ENCODE assay signal across 9 mouse cellular contexts in genomic region chr5:103843938-103844337, GRCm38 (mm10).
DNase-seq lines count a peak whose midpoint lies in the region; ATAC-seq and TF ChIP-seq lines count a peak whose summit lies in the region.
"Had no signal": no experiment of that assay in that cellular context is flagged by ENCODE, and none has a peak within 500 bp of the region (broad histone marks: within the 10 kb centered on the region; RNA-seq: fewer than 3 reads in every experiment).

No protein-coding gene starts in this region.

- no peak overlapping the region for H3K4me2 ChIP-seq in hindbrain, postnatal 0 days (ENCODE audit: low read depth, low read length)
- no peak overlapping the region for H3K4me2 ChIP-seq in hindbrain, embryonic 14.5 days (replicated peaks)
- H3K4me2 ChIP-seq in embryonic facial prominence, embryonic 11.5 days (ENCODE audit: low read depth, low read length): no peak overlapping the region
- no peak overlapping the region for H3K4me2 ChIP-seq in limb, embryonic 11.5 days (ENCODE audit: low read depth, severe bottlenecking)
- H3K4me2 ChIP-seq: embryonic facial prominence, embryonic 15.5 days had no signal

- peak; percentile 72 for TF ChIP-seq CTCF in hindbrain, postnatal 0 days (IDR thresholded peaks at IDR 0.05; ENCODE audit: low read depth)
- peak; percentile 77 for TF ChIP-seq CTCF in E14TG2a.4 (conservative IDR thresholded peaks at IDR 0.05; ENCODE audit: low read length)

- H3K36me3 ChIP-seq in hindbrain, postnatal 0 days (ENCODE audit: insufficient read depth, low read length): no peaks in the 10 kb centered on the region; the same call in 1 of the 2 replicates
- H3K36me3 ChIP-seq in hindbrain, embryonic 14.5 days (replicated peaks; ENCODE audit: control insufficient read depth, insufficient read depth): peaks cover 12% of the 10 kb centered on the region; the same call in 1 of the 2 replicates
- peaks cover 100% of the 10 kb centered on the region for H3K36me3 ChIP-seq in E14TG2a.4 (ENCODE audit: insufficient read depth, low read length)
- no peaks in the 10 kb centered on the region for H3K36me3 ChIP-seq in embryonic facial prominence, embryonic 11.5 days (replicated peaks; ENCODE audit: control insufficient read depth, insufficient read depth, low read depth, low read length)
- H3K36me3 ChIP-seq in limb, embryonic 11.5 days (ENCODE audit: control insufficient read depth, insufficient read depth, low read length): peaks cover 6% of the 10 kb centered on the region

- H3K4me3 ChIP-seq in hindbrain, postnatal 0 days (ENCODE audit: low read length): no peak overlapping the region
- H3K4me3 ChIP-seq in hindbrain, embryonic 14.5 days (replicated peaks; ENCODE audit: low read length): no peak overlapping the region
- H3K4me3 ChIP-seq in E14TG2a.4 (replicated peaks; ENCODE audit: low read length): no peak overlapping the region
- no peak overlapping the region for H3K4me3 ChIP-seq in embryonic facial prominence, embryonic 11.5 days (ENCODE audit: low read depth, low read length)
- H3K4me3 ChIP-seq in limb, embryonic 11.5 days (ENCODE audit: low read depth, low read length): no peak overlapping the region
- H3K4me3 ChIP-seq: embryonic facial prominence, embryonic 15.5 days; myocyte had no signal

- H3K9me3 ChIP-seq in hindbrain, postnatal 0 days (ENCODE audit: low read length): no peaks in the 10 kb centered on the region
- H3K9me3 ChIP-seq in hindbrain, embryonic 14.5 days (ENCODE audit: control insufficient read depth, low read length): no peaks in the 10 kb centered on the region
- no peaks in the 10 kb centered on the region for H3K9me3 ChIP-seq in E14TG2a.4 (ENCODE audit: low read length)
- no peaks in the 10 kb centered on the region for H3K9me3 ChIP-seq in embryonic facial prominence, embryonic 11.5 days (replicated peaks; ENCODE audit: control insufficient read depth, low read length)
- no peaks in the 10 kb centered on the region for H3K9me3 ChIP-seq in limb, embryonic 11.5 days (ENCODE audit: control insufficient read depth, low read length)
- H3K9me3 ChIP-seq: embryonic facial prominence, embryonic 15.5 days had no signal

- H3K27me3 ChIP-seq in hindbrain, postnatal 0 days (ENCODE audit: insufficient read depth, low read length): no peaks in the 10 kb centered on the region
- no peaks in the 10 kb centered on the region for H3K27me3 ChIP-seq in hindbrain, embryonic 14.5 days (ENCODE audit: control insufficient read depth, insufficient read depth, low read length)
- no peaks in the 10 kb centered on the region for H3K27me3 ChIP-seq in E14TG2a.4 (ENCODE audit: insufficient read depth, low read length)
- no peaks in the 10 kb centered on the region for H3K27me3 ChIP-seq in embryonic facial prominence, embryonic 11.5 days (ENCODE audit: control insufficient read depth, insufficient read depth, low read length)
- no peaks in the 10 kb centered on the region for H3K27me3 ChIP-seq in limb, embryonic 11.5 days (ENCODE audit: control insufficient read depth, insufficient read depth, low read length)
- H3K27me3 ChIP-seq: embryonic facial prominence, embryonic 15.5 days had no signal

- H3K27ac ChIP-seq in hindbrain, postnatal 0 days: no peak overlapping the region
- H3K27ac ChIP-seq in hindbrain, embryonic 14.5 days: no peak overlapping the region
- no peak overlapping the region for H3K27ac ChIP-seq in embryonic facial prominence, embryonic 11.5 days (replicated peaks; ENCODE audit: low read depth, low read length)
- no peak overlapping the region for H3K27ac ChIP-seq in limb, embryonic 11.5 days (replicated peaks; ENCODE audit: low read depth, low read length)
- H3K27ac ChIP-seq: embryonic facial prominence, embryonic 15.5 days had no signal

- no peak for ATAC-seq in hindbrain, postnatal 0 days
- no peak for ATAC-seq in hindbrain, embryonic 14.5 days (ENCODE audit: low FRiP score)
- no peak for ATAC-seq in embryonic facial prominence, embryonic 11.5 days (replicated peaks; ENCODE audit: insufficient number of reproducible peaks, low FRiP score, low TSS enrichment, low read depth)
- no peak for ATAC-seq in limb, embryonic 11.5 days (ENCODE audit: insufficient number of reproducible peaks, low FRiP score, low TSS enrichment, low read depth)

- H3K9ac ChIP-seq in hindbrain, postnatal 0 days (replicated peaks; ENCODE audit: low read length): no peak overlapping the region
- H3K9ac ChIP-seq in hindbrain, embryonic 14.5 days: no peak overlapping the region
- H3K9ac ChIP-seq in embryonic facial prominence, embryonic 11.5 days (replicated peaks; ENCODE audit: low read length): no peak overlapping the region
- H3K9ac ChIP-seq in limb, embryonic 11.5 days (ENCODE audit: low read length): no peak overlapping the region
- H3K9ac ChIP-seq: embryonic facial prominence, embryonic 15.5 days had no signal

- WGBS in hindbrain, postnatal 0 days: 73% methylated on average over 1 of the region's 1 CpGs
- 37% methylated on average over 1 of the region's 1 CpGs for whole genome bisulfite sequencing in hindbrain, embryonic 14.5 days
- 41% methylated on average over 1 of the region's 1 CpGs for WGBS in embryonic facial prominence, embryonic 11.5 days
- WGBS in limb, embryonic 11.5 days: 67% methylated on average over 1 of the region's 1 CpGs

- peaks cover 7% of the 10 kb centered on the region; the same call in 1 of the 2 replicates for H3K4me1 ChIP-seq in hindbrain, postnatal 0 days (ENCODE audit: insufficient read depth, low read length)
- H3K4me1 ChIP-seq in hindbrain, embryonic 14.5 days (replicated peaks; ENCODE audit: control insufficient read depth, insufficient read depth, low read length): peaks cover 17% of the 10 kb centered on the region
- peaks cover 44% of the 10 kb centered on the region for H3K4me1 ChIP-seq in E14TG2a.4 (replicated peaks; ENCODE audit: low read depth, low read length)
- peaks cover 9% of the 10 kb centered on the region for H3K4me1 ChIP-seq in embryonic facial prominence, embryonic 11.5 days (ENCODE audit: control insufficient read depth, insufficient read depth, low read length)
- H3K4me1 ChIP-seq in limb, embryonic 11.5 days (ENCODE audit: control insufficient read depth, insufficient read depth, low read length): peaks cover 11% of the 10 kb centered on the region

- DNase-seq in hindbrain, postnatal 0 days (ENCODE audit: low spot score): peak; percentile 69
- DNase-seq in hindbrain, embryonic 14.5 days (ENCODE audit: low spot score): no peak
- peak; percentile 62 for DNase-seq in ZHBTc4 (ENCODE audit: low read depth, low spot score)
- peak; percentile 68 for DNase-seq in embryonic facial prominence, embryonic 11.5 days (ENCODE audit: low spot score)
- DNase-seq in limb, embryonic 11.5 days (ENCODE audit: low spot score): peak; percentile 74
- peak; percentile 25 to 26 for DNase-seq in spleen, postnatal 36 days (ENCODE audit: low spot score in 2 of 2)
